Mouse (Mus musculus): ENCODE results near the gene Stxbp3. TPM values are rescaled to one million over a fixed set of nuclear protein-coding genes. Genes with fewer than 3 reads are reported as not detected.
"Not testable (repeated sequence)": the region's sequence is repeated elsewhere in the genome, so short reads cannot be mapped to it uniquely, and the experiment has no call there.

The Stxbp3 gene
- polyA plus RNA-seq, 1 experiment from 2014 or later: 29.2 TPM

DNA sequence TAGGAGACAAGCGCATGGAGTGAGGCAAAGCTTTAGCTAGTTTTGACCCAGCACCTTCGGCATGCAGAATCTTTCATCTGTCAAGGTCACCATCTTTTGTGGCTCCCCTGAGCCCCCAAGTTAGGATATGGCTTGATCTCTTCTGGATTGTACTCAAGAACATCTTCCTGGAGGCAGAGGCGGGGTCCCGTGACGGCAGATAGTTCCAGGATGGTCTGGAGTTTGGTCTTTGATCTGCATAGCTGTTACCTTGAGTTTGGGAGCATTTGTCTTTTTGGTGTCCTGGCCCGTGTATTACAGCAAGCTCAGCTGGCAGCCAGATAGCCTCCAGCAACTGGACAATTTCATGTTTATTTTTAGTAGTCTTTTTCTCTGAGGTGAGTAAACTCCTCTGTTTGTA is 3.7 kb upstream of the Stxbp3 start:
- no peak overlapping the region for H3K27ac ChIP-seq (replicated peaks; ENCODE audit: low read depth, low read length)
- no peaks in the 10 kb centered on the region for H3K36me3 ChIP-seq (replicated peaks; ENCODE audit: control insufficient read depth, insufficient read depth, low read depth, low read length)
- no peak for DNase-seq (ENCODE audit: low spot score)
- 86% methylated on average over 6 of the region's 6 CpGs for WGBS
- H3K27me3 ChIP-seq (ENCODE audit: control insufficient read depth, insufficient read depth, low read length): no peaks in the 10 kb centered on the region
- ATAC-seq (replicated peaks; ENCODE audit: insufficient number of reproducible peaks, low FRiP score, low TSS enrichment, low read depth): no peak
- H3K9me3 ChIP-seq (replicated peaks; ENCODE audit: control insufficient read depth, low read length): no peaks in the 10 kb centered on the region
- H3K4me2 ChIP-seq (ENCODE audit: low read depth, low read length): no peak overlapping the region
- H3K4me3 ChIP-seq (ENCODE audit: low read depth, low read length): no peak overlapping the region
- no peaks in the 10 kb centered on the region for H3K4me1 ChIP-seq (ENCODE audit: control insufficient read depth, insufficient read depth, low read length)
- H3K9ac ChIP-seq (replicated peaks; ENCODE audit: low read length): no peak overlapping the region

- ATAC-seq (replicated peaks; ENCODE audit: insufficient number of reproducible peaks, low FRiP score, low TSS enrichment, low read depth): peak; percentile 42
- H3K4me2 ChIP-seq (ENCODE audit: low read depth, low read length): no peak overlapping the region
Observed at GRCm38 (mm10) chr3:108840716-108841054, 359 bp upstream of the Stxbp3 start.

DNA sequence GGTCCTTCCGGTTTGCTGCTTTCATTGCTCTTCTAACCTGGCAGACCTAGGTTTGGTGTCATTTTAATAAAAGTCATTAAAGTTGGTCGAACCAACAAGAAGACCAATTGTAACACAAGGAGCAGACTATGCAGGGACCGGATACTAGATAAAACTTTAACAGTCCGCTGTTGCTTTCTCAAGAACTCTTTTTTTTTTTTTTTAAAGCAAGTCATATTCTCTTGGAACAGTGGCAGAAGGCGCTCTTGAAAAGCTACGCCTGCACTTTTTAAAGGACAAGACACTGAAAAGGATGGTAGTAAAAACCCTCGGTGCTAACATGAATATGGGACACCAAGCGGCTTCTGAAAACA is 703 bp downstream of the Stxbp3 start:
- 11% methylated on average over 8 of the region's 8 CpGs for WGBS
- peak overlapping the region; percentile 80 for H3K9ac ChIP-seq (replicated peaks; ENCODE audit: low read length)
- peak overlapping the region; percentile 55 for H3K4me2 ChIP-seq (ENCODE audit: low read depth, low read length)
- H3K27ac ChIP-seq (replicated peaks; ENCODE audit: low read depth, low read length): peak overlapping the region; percentile 65; the same call in 1 of the 2 replicates
- no peak for DNase-seq (ENCODE audit: low spot score)
- no peak for ATAC-seq (replicated peaks; ENCODE audit: insufficient number of reproducible peaks, low FRiP score, low TSS enrichment, low read depth)
- H3K36me3 ChIP-seq (replicated peaks; ENCODE audit: control insufficient read depth, insufficient read depth, low read depth, low read length): no peaks in the 10 kb centered on the region
- no peaks in the 10 kb centered on the region for H3K9me3 ChIP-seq (replicated peaks; ENCODE audit: control insufficient read depth, low read length)
- no peaks in the 10 kb centered on the region for H3K27me3 ChIP-seq (ENCODE audit: control insufficient read depth, insufficient read depth, low read length)
- H3K4me1 ChIP-seq (ENCODE audit: control insufficient read depth, insufficient read depth, low read length): no peaks in the 10 kb centered on the region
- peak overlapping the region; percentile 81 for H3K4me3 ChIP-seq (ENCODE audit: low read depth, low read length)

More at GRCm38 (mm10) chr3:108840716-108841054, 359 bp upstream of the Stxbp3 start:
- H3K27ac ChIP-seq (replicated peaks; ENCODE audit: low read depth, low read length): no peak overlapping the region
- no peaks in the 10 kb centered on the region for H3K27me3 ChIP-seq (ENCODE audit: control insufficient read depth, insufficient read depth, low read length)
- 57% methylated on average over 4 of the region's 4 CpGs for WGBS
- H3K4me1 ChIP-seq (ENCODE audit: control insufficient read depth, insufficient read depth, low read length): no peaks in the 10 kb centered on the region
- H3K36me3 ChIP-seq (replicated peaks; ENCODE audit: control insufficient read depth, insufficient read depth, low read depth, low read length): no peaks in the 10 kb centered on the region
- no peak overlapping the region; the same call in 1 of the 2 replicates for H3K4me3 ChIP-seq (ENCODE audit: low read depth, low read length)
- no peak for DNase-seq (ENCODE audit: low spot score)
- no peak overlapping the region for H3K9ac ChIP-seq (replicated peaks; ENCODE audit: low read length)
- H3K9me3 ChIP-seq (replicated peaks; ENCODE audit: control insufficient read depth, low read length): no peaks in the 10 kb centered on the region

DNA sequence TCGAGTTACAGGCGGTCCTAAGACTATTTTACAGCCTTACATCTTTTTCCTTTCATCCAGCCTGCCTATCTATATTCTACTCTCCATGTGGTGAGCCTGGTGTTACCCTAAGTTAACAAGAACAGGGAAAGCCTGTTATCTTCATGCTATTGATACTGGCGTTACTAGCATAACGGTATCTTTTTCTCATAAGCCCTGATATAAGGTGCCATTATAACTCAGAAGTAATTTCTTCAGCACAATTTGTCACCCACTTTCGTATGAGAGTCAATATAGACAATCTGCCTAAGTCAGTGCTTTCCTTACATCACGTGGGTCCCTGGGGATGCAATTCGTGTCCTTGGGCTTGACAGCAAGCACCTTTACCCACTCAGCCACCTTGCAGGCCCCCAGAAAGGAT is 1.3 kb downstream of the Stxbp3 start:
- no peak overlapping the region for H3K9ac ChIP-seq (replicated peaks; ENCODE audit: low read length)
- 86% methylated on average over 7 of the region's 7 CpGs for WGBS
- no peaks in the 10 kb centered on the region for H3K9me3 ChIP-seq (replicated peaks; ENCODE audit: control insufficient read depth, low read length)
- no peaks in the 10 kb centered on the region for H3K36me3 ChIP-seq (replicated peaks; ENCODE audit: control insufficient read depth, insufficient read depth, low read depth, low read length)
- no peaks in the 10 kb centered on the region for H3K4me1 ChIP-seq (ENCODE audit: control insufficient read depth, insufficient read depth, low read length)
- H3K4me2 ChIP-seq (ENCODE audit: low read depth, low read length): no peak overlapping the region
- no peak for DNase-seq (ENCODE audit: low spot score)
- ATAC-seq (replicated peaks; ENCODE audit: insufficient number of reproducible peaks, low FRiP score, low TSS enrichment, low read depth): no peak
- H3K27ac ChIP-seq (replicated peaks; ENCODE audit: low read depth, low read length): no peak overlapping the region
- H3K4me3 ChIP-seq (ENCODE audit: low read depth, low read length): no peak overlapping the region
- no peaks in the 10 kb centered on the region for H3K27me3 ChIP-seq (ENCODE audit: control insufficient read depth, insufficient read depth, low read length)

DNA sequence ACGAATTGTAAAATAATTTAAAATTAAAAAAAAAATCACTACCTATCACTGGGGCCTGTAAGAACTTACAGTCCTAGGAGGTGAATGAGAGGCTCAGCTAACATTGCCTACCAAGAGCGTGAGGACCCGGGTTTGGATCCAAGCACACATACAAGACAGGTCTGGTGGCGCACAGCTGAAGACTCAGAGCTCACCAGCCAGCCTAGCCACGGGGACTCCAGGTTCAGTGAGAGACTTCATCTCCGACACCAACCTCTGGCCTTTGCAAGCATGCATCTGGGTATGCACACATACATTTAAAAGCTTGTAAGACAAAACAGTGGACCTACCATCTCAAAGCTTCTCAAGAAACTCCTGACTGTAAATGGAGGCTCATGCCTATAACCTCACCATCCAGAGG is 3.4 kb downstream of the Stxbp3 start:
- Histone ChIP-seq H3K27me3 (ENCODE audit: control insufficient read depth, insufficient read depth, low read length) (no peaks in the 10 kb centered on the region), H3K27ac (replicated peaks; ENCODE audit: low read depth, low read length) (no peak overlapping the region), H3K9me3 (replicated peaks; ENCODE audit: control insufficient read depth, low read length) (no peaks in the 10 kb centered on the region), H3K9ac (replicated peaks; ENCODE audit: low read length) (no peak overlapping the region), H3K36me3 (replicated peaks; ENCODE audit: control insufficient read depth, insufficient read depth, low read depth, low read length) (no peaks in the 10 kb centered on the region), H3K4me1 (ENCODE audit: control insufficient read depth, insufficient read depth, low read length) (no peaks in the 10 kb centered on the region), H3K4me2 (ENCODE audit: low read depth, low read length) (no peak overlapping the region), H3K4me3 (ENCODE audit: low read depth, low read length) (no peak overlapping the region)
- ATAC-seq (replicated peaks; ENCODE audit: insufficient number of reproducible peaks, low FRiP score, low TSS enrichment, low read depth): no peak
- DNase-seq (ENCODE audit: low spot score): no peak
- WGBS: 88% methylated on average over 6 of the region's 6 CpGs

GRCm38 (mm10) chr3:108833717-108834116 is 6.6 kb downstream of the Stxbp3 start:
- H3K27ac ChIP-seq (replicated peaks; ENCODE audit: low read depth, low read length); H3K27me3 ChIP-seq (ENCODE audit: control insufficient read depth, insufficient read depth, low read length); ATAC-seq (replicated peaks; ENCODE audit: insufficient number of reproducible peaks, low FRiP score, low TSS enrichment, low read depth); H3K4me1 ChIP-seq (ENCODE audit: control insufficient read depth, insufficient read depth, low read length); H3K9me3 ChIP-seq (replicated peaks; ENCODE audit: control insufficient read depth, low read length); DNase-seq (ENCODE audit: low spot score); H3K4me2 ChIP-seq (ENCODE audit: low read depth, low read length); H3K4me3 ChIP-seq (ENCODE audit: low read depth, low read length); H3K9ac ChIP-seq (replicated peaks; ENCODE audit: low read length); H3K36me3 ChIP-seq (replicated peaks; ENCODE audit: control insufficient read depth, insufficient read depth, low read depth, low read length): not testable (repeated sequence)
- 95% methylated on average over 1 of the region's 1 CpGs for WGBS

- H3K27ac ChIP-seq (replicated peaks; ENCODE audit: low read depth, low read length): no peak overlapping the region
- H3K4me1 ChIP-seq (ENCODE audit: control insufficient read depth, insufficient read depth, low read length): no peaks in the 10 kb centered on the region
- 93% methylated on average over 6 of the region's 6 CpGs for WGBS
- no peaks in the 10 kb centered on the region for H3K9me3 ChIP-seq (replicated peaks; ENCODE audit: control insufficient read depth, low read length)
- no peaks in the 10 kb centered on the region for H3K27me3 ChIP-seq (ENCODE audit: control insufficient read depth, insufficient read depth, low read length)
- H3K9ac ChIP-seq (replicated peaks; ENCODE audit: low read length): no peak overlapping the region
- H3K4me3 ChIP-seq (ENCODE audit: low read depth, low read length): no peak overlapping the region
- no peaks in the 10 kb centered on the region for H3K36me3 ChIP-seq (replicated peaks; ENCODE audit: control insufficient read depth, insufficient read depth, low read depth, low read length)
- no peak overlapping the region for H3K4me2 ChIP-seq (ENCODE audit: low read depth, low read length)
- DNase-seq (ENCODE audit: low spot score) (no peak), ATAC-seq (replicated peaks; ENCODE audit: insufficient number of reproducible peaks, low FRiP score, low TSS enrichment, low read depth) (no peak)
Observed at GRCm38 (mm10) chr3:108831750-108832149, 8.6 kb downstream of the Stxbp3 start.

DNA sequence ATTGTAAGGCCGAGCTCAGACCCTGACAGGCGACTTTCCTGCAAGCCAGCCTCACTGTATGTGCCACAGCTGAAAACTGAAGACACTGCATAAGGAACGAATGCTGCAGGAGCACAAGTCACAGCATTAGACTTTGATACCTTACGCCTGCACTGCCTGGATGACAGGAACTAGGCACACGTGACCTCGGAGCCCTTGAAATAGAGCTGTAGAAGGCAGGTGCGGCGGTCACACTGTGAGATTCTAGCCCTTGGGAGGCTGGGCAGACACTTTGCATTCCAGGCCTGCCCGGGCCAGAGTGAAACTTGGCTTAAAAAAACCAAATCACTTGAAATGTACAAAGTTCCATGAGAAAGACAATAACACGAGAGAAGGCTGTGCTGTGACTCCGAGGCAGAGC is 9.8 kb downstream of the Stxbp3 start:
- no peak for ATAC-seq (replicated peaks; ENCODE audit: insufficient number of reproducible peaks, low FRiP score, low TSS enrichment, low read depth)

More for the DNA sequence above, 9.8 kb downstream of the Stxbp3 start:
- H3K36me3 ChIP-seq (replicated peaks; ENCODE audit: control insufficient read depth, insufficient read depth, low read depth, low read length): no peaks in the 10 kb centered on the region
- H3K4me2 ChIP-seq (ENCODE audit: low read depth, low read length): no peak overlapping the region
- H3K27me3 ChIP-seq (ENCODE audit: control insufficient read depth, insufficient read depth, low read length): no peaks in the 10 kb centered on the region
- H3K4me1 ChIP-seq (ENCODE audit: control insufficient read depth, insufficient read depth, low read length): no peaks in the 10 kb centered on the region
- 81% methylated on average over 11 of the region's 11 CpGs for WGBS
- no peak overlapping the region for H3K9ac ChIP-seq (replicated peaks; ENCODE audit: low read length)
- H3K27ac ChIP-seq (replicated peaks; ENCODE audit: low read depth, low read length): no peak overlapping the region
- H3K4me3 ChIP-seq (ENCODE audit: low read depth, low read length): no peak overlapping the region
- no peaks in the 10 kb centered on the region for H3K9me3 ChIP-seq (replicated peaks; ENCODE audit: control insufficient read depth, low read length)
- peak; percentile 11 for DNase-seq (ENCODE audit: low spot score)
